Mouse (Mus musculus) lung, adult 2 months (tissue): Measurements from ENCODE around the gene Zbtb42.

Experiments used
- CTCF ChIP-seq: fragments of 200-500 bp; IDR thresholded peaks from 2 replicates; pipeline ENCODE4 v1.5.1; 2011; ENCODE audit warnings: mild to moderate bottlenecking, low read length, control low read depth; ENCODE audit not compliant: insufficient read depth
- POLR2A ChIP-seq: fragments of 200-500 bp; IDR thresholded peaks from 2 replicates; pipeline ENCODE4 v1.6.1; 2011; ENCODE audit warnings: low read depth, mild to moderate bottlenecking, control low read depth, low read length, borderline replicate concordance; ENCODE audit errors: extremely low read depth

DNA sequence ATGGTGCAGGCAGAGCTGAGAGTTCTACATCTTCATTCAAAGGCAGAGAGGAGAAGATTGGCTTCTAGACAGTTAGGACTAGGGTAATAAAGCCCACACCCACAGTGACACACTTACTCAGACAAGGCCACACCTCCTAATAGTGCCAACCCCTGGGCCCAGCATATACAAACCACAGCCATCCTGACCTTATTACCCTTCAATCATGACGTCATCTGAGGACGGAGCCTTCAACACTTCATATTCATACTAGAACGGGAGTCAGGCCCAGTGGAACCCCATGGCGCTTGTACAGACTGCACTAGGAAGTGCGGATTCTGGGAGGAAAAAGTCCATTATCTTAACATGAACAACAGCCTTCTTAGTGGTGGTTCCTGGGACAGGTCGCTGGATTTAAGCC is 35.5 kb upstream of the Zbtb42 start:
- TF ChIP-seq POLR2A (no peak), CTCF (no peak)
